Mouse (Mus musculus) fibroblast of lung, adult 2 months (primary cell): ENCODE data around the gene Tubg2.

ENCODE experiments used
- DNase-seq: peaks from one replicate; pipeline ENCODE4 v3.0.0-alpha.2; 2011; ENCODE audit warnings: low read depth

Gene Tubg2

GRCm38 (mm10) chr11:101196175-101196574 is 40.5 kb downstream of the Tubg2 start:
- no peak for DNase-seq

- DNase-seq: no peak
Observed at GRCm38 (mm10) chr11:101199555-101199954, 43.8 kb downstream of the Tubg2 start.

GRCm38 (mm10) chr11:101200986-101201385 is 45.3 kb downstream of the Tubg2 start:
- no peak for DNase-seq
